Mouse (Mus musculus) MEL (cell line): ENCODE data around the gene Syna. TPM values are rescaled to one million over a fixed set of nuclear protein-coding genes. Genes with fewer than 3 reads are reported as not detected.

Experiments
- DNase-seq: peaks from one replicate; pipeline ENCODE4 v3.0.0; 2011; ENCODE audit warnings: low read depth, low spot score
- H3K27ac ChIP-seq: 2 replicates; pipeline ENCODE4 v1.5.1; 2012; ENCODE audit warnings: low read depth, mild to moderate bottlenecking, control low read depth, low read length, moderate library complexity; ENCODE audit not compliant: control insufficient read depth
- H3K27me3 ChIP-seq, 2 experiments: fragments of 150-350 bp in 1 of 2; sonication (generic) in 1 of 2; 2 replicates each; pipeline ENCODE4 v1.6.1; 2012; ENCODE audit warnings: low read length in 2 of 2, mild to moderate bottlenecking in 2 of 2, improper control_type of control experiment in 1 of 2, moderate library complexity in 1 of 2; ENCODE audit not compliant: insufficient read depth in 2 of 2, control insufficient read depth in 1 of 2
- H3K36me3 ChIP-seq, 2 experiments: 2 replicates each; pipeline ENCODE4 v1.6.1; 2012 to 2014; ENCODE audit warnings: low read length in 2 of 2, improper control_type of control experiment in 1 of 2, inconsistent platforms in 1 of 2, mild to moderate bottlenecking in 1 of 2; ENCODE audit not compliant: insufficient read depth in 2 of 2, control insufficient read depth in 1 of 2
- H3K4me1 ChIP-seq, 2 experiments: fragments of 150-350 bp in 1 of 2; sonication (generic) in 1 of 2; 2 replicates each; pipeline ENCODE4 v1.6.1; 2012; ENCODE audit warnings: low read length in 2 of 2, improper control_type of control experiment in 1 of 2, mild to moderate bottlenecking in 1 of 2; ENCODE audit not compliant: insufficient read depth in 2 of 2, control insufficient read depth in 1 of 2
- H3K4me3 ChIP-seq, 2 experiments: fragments of 150-350 bp in 1 of 2; sonication (generic) in 1 of 2; 2 replicates each; pipeline ENCODE4 v1.5.1; 2012; ENCODE audit warnings: low read depth in 2 of 2, low read length in 2 of 2, mild to moderate bottlenecking in 2 of 2, moderate library complexity in 2 of 2, control low read depth in 1 of 2, improper control_type of control experiment in 1 of 2; ENCODE audit not compliant: control insufficient read depth in 1 of 2, insufficient read depth in 1 of 2
- H3K79me2 ChIP-seq: 2 replicates; pipeline ENCODE4 v1.6.1; 2012; ENCODE audit warnings: mild to moderate bottlenecking, low read length, moderate library complexity; ENCODE audit not compliant: control insufficient read depth, poor library complexity, insufficient read depth
- H3K9ac ChIP-seq: 2 replicates; pipeline ENCODE4 v1.6.1; 2012; ENCODE audit warnings: low read depth, mild to moderate bottlenecking, control low read depth, low read length, moderate library complexity; ENCODE audit not compliant: control insufficient read depth, poor library complexity, severe bottlenecking
- H3K9me3 ChIP-seq: fragments of 150-350 bp; sonication (generic); replicated peaks from 2 replicates; pipeline ENCODE4 v1.6.1; 2012; ENCODE audit warnings: mild to moderate bottlenecking, low read length, improper control_type of control experiment, moderate library complexity; ENCODE audit not compliant: insufficient read depth
- BHLHE40 ChIP-seq: IDR thresholded peaks from 2 replicates; pipeline ENCODE4 v1.6.1; 2012; ENCODE audit warnings: low read depth, mild to moderate bottlenecking, inconsistent platforms, low read length, improper control_type of control experiment, borderline replicate concordance
- CHD2 ChIP-seq: IDR thresholded peaks from 2 replicates; pipeline ENCODE4 v1.6.1; 2011; ENCODE audit warnings: low read length, improper control_type of control experiment
- CTCF ChIP-seq, 3 experiments: IDR thresholded peaks in 2 of 3; conservative IDR thresholded peaks in 1 of 3; 2 replicates each; pipeline ENCODE4 v1.5.1; 2011 to 2012; ENCODE audit warnings: low read length in 3 of 3, low read depth in 2 of 3, mild to moderate bottlenecking in 2 of 3, improper control_type of control experiment in 1 of 3, inconsistent platforms in 1 of 3, mixed read lengths in 1 of 3, moderate library complexity in 1 of 3; ENCODE audit not compliant: control insufficient read depth in 1 of 3, insufficient read depth in 1 of 3, poor library complexity in 1 of 3, severe bottlenecking in 1 of 3
- EP300 ChIP-seq, 2 experiments: IDR thresholded peaks; 2 replicates each; pipeline ENCODE4 v1.6.1; 2011; ENCODE audit warnings: improper control_type of control experiment in 2 of 2, low read length in 2 of 2, low read depth in 1 of 2, mild to moderate bottlenecking in 1 of 2
- GABPA ChIP-seq: IDR thresholded peaks from 2 replicates; pipeline ENCODE4 v1.6.1; 2012; ENCODE audit warnings: low read depth, mild to moderate bottlenecking, inconsistent platforms, low read length, improper control_type of control experiment, moderate library complexity
- GATA1 ChIP-seq: IDR thresholded peaks from 2 replicates; pipeline ENCODE4 v1.6.1; 2011; ENCODE audit warnings: low read depth, low read length, improper control_type of control experiment
- MAFK ChIP-seq: IDR thresholded peaks from 2 replicates; pipeline ENCODE4 v1.6.1; 2011; ENCODE audit warnings: low read depth, mild to moderate bottlenecking, low read length, improper control_type of control experiment, borderline replicate concordance
- MAZ ChIP-seq: IDR thresholded peaks from 2 replicates; pipeline ENCODE4 v1.6.1; 2012; ENCODE audit warnings: low read depth, mild to moderate bottlenecking, inconsistent platforms, low read length, improper control_type of control experiment
- MEF2A ChIP-seq: IDR thresholded peaks from 2 replicates; pipeline ENCODE4 v1.6.1; 2014; ENCODE audit warnings: low read depth, mild to moderate bottlenecking, inconsistent platforms, low read length, improper control_type of control experiment; ENCODE audit not compliant: poor library complexity, insufficient replicate concordance, severe bottlenecking; ENCODE audit errors: extremely low read depth
- MXI1 ChIP-seq: IDR thresholded peaks from 2 replicates; pipeline ENCODE4 v1.6.1; 2011; ENCODE audit warnings: mild to moderate bottlenecking, low read depth, low read length, improper control_type of control experiment
- NELFE ChIP-seq: IDR thresholded peaks from 2 replicates; pipeline ENCODE4 v1.6.1; 2011; ENCODE audit warnings: low read depth, low read length, improper control_type of control experiment
- NRF1 ChIP-seq: IDR thresholded peaks from 2 replicates; pipeline ENCODE4 v1.6.1; 2014; ENCODE audit warnings: low read depth, mild to moderate bottlenecking, inconsistent platforms, low read length, improper control_type of control experiment, moderate library complexity; ENCODE audit not compliant: poor library complexity, insufficient read depth, severe bottlenecking
- RAD21 ChIP-seq: IDR thresholded peaks from 2 replicates; pipeline ENCODE4 v1.6.1; 2011; ENCODE audit warnings: mild to moderate bottlenecking, low read depth, low read length, improper control_type of control experiment
- SIN3A ChIP-seq: IDR thresholded peaks from 2 replicates; pipeline ENCODE4 v1.6.1; 2012; ENCODE audit warnings: low read length, improper control_type of control experiment, inconsistent platforms
- SMC3 ChIP-seq: IDR thresholded peaks from 2 replicates; pipeline ENCODE4 v1.6.1; 2011; ENCODE audit warnings: low read depth, low read length, improper control_type of control experiment
- TAL1 ChIP-seq: IDR thresholded peaks from 2 replicates; pipeline ENCODE4 v1.6.1; 2012; ENCODE audit warnings: mild to moderate bottlenecking, inconsistent platforms, low read length, moderate library complexity, mixed read lengths
- TBP ChIP-seq: IDR thresholded peaks from 2 replicates; pipeline ENCODE4 v1.8.0; 2011; ENCODE audit warnings: low read depth, low read length, improper control_type of control experiment
- UBTF ChIP-seq: IDR thresholded peaks from 2 replicates; pipeline ENCODE4 v1.6.1; 2012; ENCODE audit warnings: low read depth, mild to moderate bottlenecking, inconsistent platforms, low read length, improper control_type of control experiment, moderate library complexity, borderline replicate concordance; ENCODE audit not compliant: insufficient read depth
- USF2 ChIP-seq, 2 experiments: IDR thresholded peaks; 2 replicates each; pipeline ENCODE4 v1.6.1; 2011 to 2012; ENCODE audit warnings: improper control_type of control experiment in 2 of 2, low read length in 2 of 2, borderline replicate concordance in 1 of 2, inconsistent platforms in 1 of 2, low read depth in 1 of 2, mild to moderate bottlenecking in 1 of 2; ENCODE audit not compliant: insufficient read depth in 1 of 2
- ZC3H11A ChIP-seq: IDR thresholded peaks from 2 replicates; pipeline ENCODE4 v1.6.1; 2012; ENCODE audit warnings: low read depth, mild to moderate bottlenecking, inconsistent platforms, low read length, improper control_type of control experiment
- ZMIZ1 ChIP-seq: IDR thresholded peaks from 2 replicates; pipeline ENCODE4 v1.6.1; 2012; ENCODE audit warnings: low read depth, mild to moderate bottlenecking, inconsistent platforms, low read length, improper control_type of control experiment, moderate library complexity
- polyA plus RNA-seq, 2 experiments: library from polyadenylated mRNA; stranded (reverse) in 1 of 2; unstranded in 1 of 2; fragments of >175 nt in 1 of 2; fragments of >200 nt in 1 of 2; gene quantifications; 2 replicates each; pipeline versions ENCODE4 v1.2.1 to v1.2.4; 2012; ENCODE audit warnings: low replicate concordance in 2 of 2, low read depth in 1 of 2; ENCODE audit not compliant: insufficient read length in 2 of 2, insufficient read depth in 1 of 2, missing spikeins in 1 of 2
- total RNA-seq: library from RNA; depleted of rRNA; stranded (reverse); fragments of 300-350 nt; gene quantifications from 2 replicates; pipeline ENCODE4 v1.2.3, GENCODE M21; 2012

The Syna gene
- total and polyA plus RNA-seq, 3 experiments: 0.21 TPM; not detected in 2

DNA sequence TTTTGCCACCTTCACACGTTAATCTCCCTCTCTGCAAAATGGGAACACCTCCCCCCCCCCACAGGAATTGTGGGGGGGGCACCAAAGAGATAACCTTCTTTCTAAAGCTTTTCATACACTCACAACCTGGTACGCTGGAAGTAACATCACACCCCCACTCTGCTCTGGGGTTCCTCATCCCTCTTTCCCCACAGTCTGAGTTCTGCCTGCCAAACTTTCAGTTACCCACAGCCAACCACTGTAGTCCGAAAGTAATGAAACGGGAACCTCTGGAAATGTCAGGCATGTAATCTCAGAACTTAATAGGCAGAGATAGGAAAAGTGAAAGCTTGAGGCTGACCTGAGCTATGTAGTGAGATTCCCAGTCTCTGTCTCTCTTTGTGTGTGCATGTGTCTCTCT is 7.5 kb upstream of the Syna start:
- H3K79me2 ChIP-seq: no peaks in the 10 kb centered on the region
- no peak overlapping the region for H3K27ac ChIP-seq
- H3K9ac ChIP-seq: no peak overlapping the region
- H3K4me1 ChIP-seq: peaks cover 4 to 8% of the 10 kb centered on the region in 2 experiments; a peak in 3 of 4 replicates
- no peaks in the 10 kb centered on the region for H3K9me3 ChIP-seq
- H3K4me3 ChIP-seq: no peak overlapping the region
- DNase-seq: no peak
- peaks cover 0 to 6% of the 10 kb centered on the region in 2 experiments; a peak in 2 of 4 replicates for H3K36me3 ChIP-seq
- H3K27me3 ChIP-seq: no peaks in the 10 kb centered on the region
- TF ChIP-seq MAFK: no peak
- TF ChIP-seq TAL1: no peak
- no peak for TF ChIP-seq GATA1
- no peak for TF ChIP-seq NELFE
- TF ChIP-seq MEF2A: no peak
- no peak for TF ChIP-seq MAZ
- TF ChIP-seq UBTF: no peak
- no peak for TF ChIP-seq TBP
- no peak for TF ChIP-seq RAD21
- no peak for TF ChIP-seq ZMIZ1
- no peak for TF ChIP-seq BHLHE40
- no peak for TF ChIP-seq CTCF (IDR thresholded peaks at IDR 0.05 in 2 of 3, conservative IDR thresholded peaks at IDR 0.05 in 1 of 3; ENCODE audit: control insufficient read depth in 1 of 3, insufficient read depth in 1 of 3, low read depth in 2 of 3, low read length in 3 of 3, poor library complexity in 1 of 3, severe bottlenecking in 1 of 3)
- TF ChIP-seq NRF1: no peak
- no peak for TF ChIP-seq USF2 (IDR thresholded peaks at IDR 0.05; ENCODE audit: borderline replicate concordance in 1 of 2, insufficient read depth in 1 of 2, low read depth in 1 of 2, low read length in 2 of 2)
- no peak for TF ChIP-seq EP300 (IDR thresholded peaks at IDR 0.05; ENCODE audit: low read depth in 1 of 2, low read length in 2 of 2)
- TF ChIP-seq SIN3A: no peak
- no peak for TF ChIP-seq SMC3
- TF ChIP-seq CHD2: no peak
- TF ChIP-seq GABPA: no peak
- TF ChIP-seq MXI1: no peak

DNA sequence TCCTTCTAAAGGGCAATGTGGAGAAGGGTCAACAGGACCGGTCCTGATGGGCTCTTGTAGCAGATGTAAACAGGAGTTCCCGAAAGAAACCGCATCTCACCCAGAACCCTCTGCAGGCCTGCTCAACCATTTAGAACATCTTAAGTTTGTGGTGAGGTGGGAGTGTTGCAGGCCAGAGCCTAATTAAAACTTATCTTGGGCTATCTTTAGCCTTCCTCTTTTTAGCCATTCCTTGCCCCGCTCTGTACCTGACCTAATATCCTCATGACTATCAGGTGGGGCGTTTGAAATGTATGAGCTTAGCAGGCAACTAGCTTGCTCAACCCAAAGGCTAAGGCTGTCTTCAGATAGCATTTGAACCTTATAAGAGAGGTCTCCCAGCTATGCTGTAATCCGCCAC is 5.7 kb upstream of the Syna start:
- Histone ChIP-seq H3K79me2 (no peaks in the 10 kb centered on the region), H3K27me3 (no peaks in the 10 kb centered on the region), H3K9me3 (no peaks in the 10 kb centered on the region), H3K9ac (no peak overlapping the region)
- no peak for DNase-seq
- TF ChIP-seq ZC3H11A: no peak
- peak; percentile 56; the same call in 1 of the 2 replicates for TF ChIP-seq MEF2A
- TF ChIP-seq, all 39 proteins: peak for 1
- Histone ChIP-seq H3K36me3 (peaks cover 0 to 4% of the 10 kb centered on the region in 2 experiments; a peak in 2 of 4 replicates), H3K27ac (no peak overlapping the region), H3K4me3 (no peak overlapping the region), H3K4me1 (peaks cover 4 to 5% of the 10 kb centered on the region in 2 experiments; a peak in 3 of 4 replicates)
